Mouse (Mus musculus): ENCODE measurements at regions not wholly inside any gene's neighbourhood (a gene's known extent, or its start where the extent isn't known, plus 50 kb on each side); places are given as distances from the start of the nearest gene placed in this dataset.
"Not testable (repeated sequence)": the region's sequence is repeated elsewhere in the genome, so short reads cannot be mapped to it uniquely, and the experiment has no call there.

DNA sequence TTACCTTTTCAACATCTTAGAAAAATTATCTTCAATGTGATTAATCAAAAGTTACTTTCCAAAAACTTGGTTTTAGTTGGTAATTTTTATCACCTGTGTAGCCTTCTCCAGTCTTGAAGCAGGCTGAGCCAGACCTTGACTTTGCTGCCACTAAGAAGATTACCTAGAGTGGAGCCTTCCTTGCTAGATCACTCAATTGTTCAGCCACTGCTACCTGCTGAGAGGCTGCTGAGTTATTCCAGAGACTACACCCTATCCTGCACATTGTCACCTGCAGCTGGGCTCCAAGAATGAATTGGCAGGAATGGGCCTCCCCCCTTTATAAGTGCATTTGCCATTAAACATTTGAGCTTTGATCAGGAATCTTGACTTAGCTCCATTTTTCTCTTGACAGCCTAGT lies 360.4 kb downstream of the Trib2 start:
- not testable (repeated sequence) for ATAC-seq (ENCODE audit: low read depth); H3K4me3 ChIP-seq (ENCODE audit: low read depth, low read length); H3K27ac ChIP-seq (ENCODE audit: low read depth, low read length); H3K4me2 ChIP-seq (ENCODE audit: low read depth, low read length); H3K9me3 ChIP-seq (ENCODE audit: control insufficient read depth, low read length); H3K9ac ChIP-seq (replicated peaks; ENCODE audit: low read depth, low read length); H3K36me3 ChIP-seq (ENCODE audit: control insufficient read depth, insufficient read depth, low read length); H3K27me3 ChIP-seq (ENCODE audit: control insufficient read depth, insufficient read depth, low read length); H3K4me1 ChIP-seq (ENCODE audit: control insufficient read depth, insufficient read depth, low read length)

- H3K27me3 ChIP-seq (ENCODE audit: control insufficient read depth, insufficient read depth, low read length) = no peaks in the 10 kb centered on the region
- no peaks in the 10 kb centered on the region for H3K36me3 ChIP-seq (ENCODE audit: control insufficient read depth, insufficient read depth, low read length)
- WGBS = 99% methylated on average over 2 of the region's 2 CpGs
- no peak for ATAC-seq (ENCODE audit: low read depth)
- no peak overlapping the region for H3K4me3 ChIP-seq (ENCODE audit: low read depth, low read length)
- no peaks in the 10 kb centered on the region for H3K9me3 ChIP-seq (ENCODE audit: control insufficient read depth, low read length)
- H3K4me1 ChIP-seq (ENCODE audit: control insufficient read depth, insufficient read depth, low read length) = no peaks in the 10 kb centered on the region
- H3K9ac ChIP-seq (replicated peaks; ENCODE audit: low read depth, low read length) = no peak overlapping the region
- no peak overlapping the region for H3K4me2 ChIP-seq (ENCODE audit: low read depth, low read length)
- no peak overlapping the region for H3K27ac ChIP-seq (ENCODE audit: low read depth, low read length)
Observed at GRCm38 (mm10) chr12:15455744-15456143, 361.0 kb downstream of the Trib2 start.

DNA sequence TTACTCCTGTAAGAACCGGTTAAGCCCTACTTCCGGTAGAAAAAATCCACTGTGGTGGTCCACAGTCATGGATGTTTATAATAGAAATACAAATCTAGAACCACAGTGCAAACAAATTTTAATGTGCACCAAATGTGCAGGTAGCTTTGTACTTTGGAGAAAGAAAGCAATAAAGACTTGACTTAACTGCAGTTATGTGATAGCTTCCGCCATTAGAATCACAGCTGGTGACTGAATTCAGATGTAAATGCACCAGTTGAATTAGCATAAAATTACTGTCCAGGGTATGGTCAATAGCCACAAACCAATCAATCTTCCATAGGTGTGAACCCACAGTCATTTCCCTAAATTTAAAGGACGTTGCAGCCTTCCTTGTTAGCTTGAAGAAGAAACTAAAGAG lies 367.2 kb downstream of the Trib2 start:
- no peak overlapping the region for H3K4me3 ChIP-seq (ENCODE audit: low read depth, low read length)
- H3K4me1 ChIP-seq (ENCODE audit: control insufficient read depth, insufficient read depth, low read length) = no peaks in the 10 kb centered on the region
- H3K4me2 ChIP-seq (ENCODE audit: low read depth, low read length) = no peak overlapping the region
- H3K9ac ChIP-seq (replicated peaks; ENCODE audit: low read depth, low read length) = no peak overlapping the region
- no peak overlapping the region for H3K27ac ChIP-seq (ENCODE audit: low read depth, low read length)
- no peak for ATAC-seq (ENCODE audit: low read depth)
- no peaks in the 10 kb centered on the region for H3K36me3 ChIP-seq (ENCODE audit: control insufficient read depth, insufficient read depth, low read length)
- no peaks in the 10 kb centered on the region for H3K27me3 ChIP-seq (ENCODE audit: control insufficient read depth, insufficient read depth, low read length)
- 57% methylated on average over 4 of the region's 4 CpGs for WGBS
- H3K9me3 ChIP-seq (ENCODE audit: control insufficient read depth, low read length) = no peaks in the 10 kb centered on the region

- Histone ChIP-seq H3K27me3 (ENCODE audit: control insufficient read depth, insufficient read depth, low read length) (no peaks in the 10 kb centered on the region), H3K4me1 (ENCODE audit: control insufficient read depth, insufficient read depth, low read length) (no peaks in the 10 kb centered on the region), H3K36me3 (ENCODE audit: control insufficient read depth, insufficient read depth, low read length) (no peaks in the 10 kb centered on the region), H3K4me2 (ENCODE audit: low read depth, low read length) (no peak overlapping the region), H3K9ac (replicated peaks; ENCODE audit: low read depth, low read length) (no peak overlapping the region), H3K9me3 (ENCODE audit: control insufficient read depth, low read length) (no peaks in the 10 kb centered on the region), H3K27ac (ENCODE audit: low read depth, low read length) (no peak overlapping the region), H3K4me3 (ENCODE audit: low read depth, low read length) (no peak overlapping the region)
- 19% methylated on average over 4 of the region's 4 CpGs for WGBS
- ATAC-seq (ENCODE audit: low read depth) = no peak
Observed at GRCm38 (mm10) chr12:15416180-15416766, 400.4 kb downstream of the Trib2 start.

DNA sequence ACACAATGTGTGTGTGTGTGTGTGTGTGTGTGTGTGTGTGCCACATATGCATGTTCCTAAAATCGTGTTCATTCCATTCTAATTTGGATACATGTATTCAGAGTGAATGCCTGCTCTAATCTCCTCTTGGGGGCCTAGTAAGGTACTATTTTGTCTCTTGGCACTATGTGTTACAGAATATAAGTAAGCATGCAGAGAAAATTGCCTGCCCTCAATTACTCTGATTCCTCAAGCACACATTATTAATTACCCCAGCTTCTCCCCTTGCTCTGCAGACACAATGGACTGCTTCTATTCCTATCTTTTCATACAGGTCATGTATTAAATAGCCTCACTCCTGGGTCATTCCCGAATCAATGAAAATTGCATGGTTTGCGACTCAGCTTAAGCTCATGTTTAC lies 406.3 kb downstream of the Trib2 start:
- Histone ChIP-seq H3K4me2 (ENCODE audit: low read depth, low read length) (no peak overlapping the region), H3K27me3 (ENCODE audit: control insufficient read depth, insufficient read depth, low read length) (no peaks in the 10 kb centered on the region), H3K9me3 (ENCODE audit: control insufficient read depth, low read length) (no peaks in the 10 kb centered on the region), H3K9ac (replicated peaks; ENCODE audit: low read depth, low read length) (no peak overlapping the region), H3K4me3 (ENCODE audit: low read depth, low read length) (no peak overlapping the region), H3K36me3 (ENCODE audit: control insufficient read depth, insufficient read depth, low read length) (no peaks in the 10 kb centered on the region), H3K27ac (ENCODE audit: low read depth, low read length) (no peak overlapping the region), H3K4me1 (ENCODE audit: control insufficient read depth, insufficient read depth, low read length) (peaks cover 3% of the 10 kb centered on the region; the same call in 1 of the 2 replicates)
- ATAC-seq (ENCODE audit: low read depth) = no peak
- 49% methylated on average over 3 of the region's 3 CpGs for WGBS

DNA sequence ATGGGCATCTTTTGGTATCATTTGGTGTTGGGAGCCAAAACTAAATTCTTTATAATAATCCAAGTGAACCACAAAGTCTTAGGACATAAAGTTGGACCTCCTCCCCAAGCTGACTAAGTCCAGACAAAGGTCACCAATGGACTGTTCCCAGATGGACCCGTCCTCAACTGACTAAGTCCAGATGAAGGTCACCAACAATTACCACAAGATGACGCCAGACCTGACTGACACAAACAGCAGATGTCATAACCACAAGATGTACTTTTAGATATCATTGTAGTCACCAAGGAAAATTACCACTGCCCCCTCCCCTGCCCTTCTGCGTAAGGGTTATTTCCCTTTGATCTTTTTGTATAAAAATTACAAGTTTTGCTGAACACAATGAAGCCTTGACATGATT lies 409.1 kb downstream of the Trib2 start:
- not testable (repeated sequence) for ATAC-seq (ENCODE audit: low read depth); H3K9me3 ChIP-seq (ENCODE audit: control insufficient read depth, low read length); H3K27ac ChIP-seq (ENCODE audit: low read depth, low read length); H3K4me1 ChIP-seq (ENCODE audit: control insufficient read depth, insufficient read depth, low read length); H3K36me3 ChIP-seq (ENCODE audit: control insufficient read depth, insufficient read depth, low read length); H3K4me2 ChIP-seq (ENCODE audit: low read depth, low read length); H3K9ac ChIP-seq (replicated peaks; ENCODE audit: low read depth, low read length); H3K27me3 ChIP-seq (ENCODE audit: control insufficient read depth, insufficient read depth, low read length); H3K4me3 ChIP-seq (ENCODE audit: low read depth, low read length)
- 79% methylated on average over 3 of the region's 3 CpGs for WGBS

DNA sequence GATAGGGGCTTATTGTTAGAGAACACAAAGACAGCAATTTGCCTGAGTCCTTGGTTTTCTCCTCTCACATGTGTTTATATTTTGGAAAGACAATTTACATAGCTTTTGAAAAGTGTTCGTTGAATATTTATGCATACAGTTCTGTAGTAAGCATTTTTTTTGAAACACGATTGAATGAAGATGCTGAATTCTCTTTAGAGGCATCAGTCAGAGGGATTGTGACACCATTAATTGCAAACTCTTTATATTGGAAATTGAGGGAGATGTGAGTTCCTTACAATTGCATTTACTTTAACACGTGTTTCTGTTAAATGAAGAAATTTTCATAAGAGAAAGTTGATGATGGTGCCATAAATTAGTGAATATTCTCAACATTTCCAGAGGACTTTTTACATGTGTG lies 424.1 kb downstream of the Trib2 start:
- Histone ChIP-seq H3K4me2 (ENCODE audit: low read depth, low read length) (no peak overlapping the region), H3K27ac (ENCODE audit: low read depth, low read length) (no peak overlapping the region), H3K4me1 (ENCODE audit: control insufficient read depth, insufficient read depth, low read length) (no peaks in the 10 kb centered on the region), H3K4me3 (ENCODE audit: low read depth, low read length) (no peak overlapping the region), H3K36me3 (ENCODE audit: control insufficient read depth, insufficient read depth, low read length) (no peaks in the 10 kb centered on the region), H3K9me3 (ENCODE audit: control insufficient read depth, low read length) (no peaks in the 10 kb centered on the region), H3K27me3 (ENCODE audit: control insufficient read depth, insufficient read depth, low read length) (no peaks in the 10 kb centered on the region), H3K9ac (replicated peaks; ENCODE audit: low read depth, low read length) (no peak overlapping the region)
- ATAC-seq (ENCODE audit: low read depth) = no peak
- WGBS = 87% methylated on average over 3 of the region's 3 CpGs

GRCm38 (mm10) chr12:15388574-15388973 lies 428.1 kb downstream of the Trib2 start:
- 81% methylated on average over 1 of the region's 1 CpGs for WGBS
- Histone ChIP-seq H3K36me3 (ENCODE audit: control insufficient read depth, insufficient read depth, low read length) (no peaks in the 10 kb centered on the region), H3K9ac (replicated peaks; ENCODE audit: low read depth, low read length) (no peak overlapping the region)

DNA sequence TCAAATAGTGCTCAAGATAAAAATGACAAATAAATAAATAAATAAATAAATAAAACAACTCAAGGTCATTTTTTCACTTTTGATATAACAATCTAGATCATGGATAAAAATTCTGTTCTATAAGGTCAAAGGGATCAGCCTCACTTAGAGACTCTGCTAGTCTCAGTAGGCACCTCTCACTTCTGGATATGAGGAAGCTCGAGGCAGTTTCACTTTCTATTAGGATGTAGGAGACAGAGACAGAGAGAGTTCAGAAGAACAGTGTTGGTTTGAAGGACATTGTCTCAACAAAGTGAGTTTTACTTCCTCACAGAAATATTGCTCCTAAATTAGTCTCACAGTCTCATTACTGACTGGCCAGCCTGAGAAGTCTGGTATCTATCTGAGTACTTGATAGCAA lies 458.9 kb downstream of the Trib2 start:
- no peaks in the 10 kb centered on the region for H3K36me3 ChIP-seq (ENCODE audit: control insufficient read depth, insufficient read depth, low read length)
- WGBS = 85% methylated on average over 1 of the region's 1 CpGs
- no peak for ATAC-seq (ENCODE audit: low read depth)
- no peak overlapping the region for H3K27ac ChIP-seq (ENCODE audit: low read depth, low read length)
- no peaks in the 10 kb centered on the region for H3K9me3 ChIP-seq (ENCODE audit: control insufficient read depth, low read length)
- no peaks in the 10 kb centered on the region for H3K27me3 ChIP-seq (ENCODE audit: control insufficient read depth, insufficient read depth, low read length)
- H3K4me1 ChIP-seq (ENCODE audit: control insufficient read depth, insufficient read depth, low read length) = no peaks in the 10 kb centered on the region
- no peak overlapping the region for H3K4me3 ChIP-seq (ENCODE audit: low read depth, low read length)
- no peak overlapping the region for H3K9ac ChIP-seq (replicated peaks; ENCODE audit: low read depth, low read length)
- no peak overlapping the region for H3K4me2 ChIP-seq (ENCODE audit: low read depth, low read length)

More at GRCm38 (mm10) chr12:15388574-15388973, 428.1 kb downstream of the Trib2 start:
- no peaks in the 10 kb centered on the region for H3K4me1 ChIP-seq (ENCODE audit: control insufficient read depth, insufficient read depth, low read length)
- H3K27me3 ChIP-seq (ENCODE audit: control insufficient read depth, insufficient read depth, low read length) = no peaks in the 10 kb centered on the region
- H3K9me3 ChIP-seq (ENCODE audit: control insufficient read depth, low read length) = no peaks in the 10 kb centered on the region
- no peak overlapping the region for H3K4me2 ChIP-seq (ENCODE audit: low read depth, low read length)
- no peak overlapping the region for H3K27ac ChIP-seq (ENCODE audit: low read depth, low read length)
- no peak overlapping the region for H3K4me3 ChIP-seq (ENCODE audit: low read depth, low read length)
- ATAC-seq (ENCODE audit: low read depth) = no peak

Measured in neural tube, embryonic 14.5 days (tissue).